Mouse (Mus musculus) kidney, adult 9 months (tissue): ENCODE measurements around the gene Ripk1.

Source experiments
- DNase-seq: peaks from one replicate; pipeline ENCODE4 v3.0.0; 2022

Gene Ripk1

GRCm38 (mm10) chr13:34002058-34003006 is at the start of gene Ripk1, which contains the start of gene Serpinb6a:
TSS of gene Ripk1 (plus strand) at chr13:34002363.
TSS of gene Serpinb6a (minus strand) at chr13:34002794.
- peak; percentile 92 for DNase-seq

- no peak for DNase-seq
Observed at GRCm38 (mm10) chr13:33952947-33953346, 49.2 kb upstream of the Ripk1 start.

- DNase-seq = peak; percentile 70
Observed at GRCm38 (mm10) chr13:33956571-33957421, 45.4 kb upstream of the Ripk1 start.

GRCm38 (mm10) chr13:33959771-33960170 is 42.4 kb upstream of the Ripk1 start:
- no peak for DNase-seq

- peak; percentile 91 for DNase-seq
Observed at GRCm38 (mm10) chr13:33964206-33965046, 37.7 kb upstream of the Ripk1 start, which contains the start of gene Nqo2. TSS of gene Nqo2 (plus strand) at chr13:33964687.

- DNase-seq = no peak
Observed at GRCm38 (mm10) chr13:33965056-33966024, 36.8 kb upstream of the Ripk1 start.

GRCm38 (mm10) chr13:33966025-33966412 is 36.1 kb upstream of the Ripk1 start:
- DNase-seq = no peak

GRCm38 (mm10) chr13:33966574-33966973 is 35.6 kb upstream of the Ripk1 start:
- no peak for DNase-seq

GRCm38 (mm10) chr13:33989625-33990024 is 12.5 kb upstream of the Ripk1 start:
- DNase-seq = no peak

GRCm38 (mm10) chr13:33995197-33995596 is 7.0 kb upstream of the Ripk1 start:
- DNase-seq = peak; percentile 84

- DNase-seq = no peak
Observed at GRCm38 (mm10) chr13:34003058-34003457, 895 bp downstream of the Ripk1 start.

GRCm38 (mm10) chr13:34007234-34007633 is 5.1 kb downstream of the Ripk1 start:
- DNase-seq = no peak

GRCm38 (mm10) chr13:34016927-34017569 is 14.9 kb downstream of the Ripk1 start:
- DNase-seq = no peak

- DNase-seq = no peak
Observed at GRCm38 (mm10) chr13:34018521-34018920, 16.4 kb downstream of the Ripk1 start.

- DNase-seq = no peak
Observed at GRCm38 (mm10) chr13:34021998-34022397, 19.8 kb downstream of the Ripk1 start.

GRCm38 (mm10) chr13:34032041-34032440 is 29.9 kb downstream of the Ripk1 start:
- no peak for DNase-seq

- peak; percentile 61 for DNase-seq
Observed at GRCm38 (mm10) chr13:34035424-34035823, 33.3 kb downstream of the Ripk1 start.

- no peak for DNase-seq
Observed at GRCm38 (mm10) chr13:34036726-34037125, 34.6 kb downstream of the Ripk1 start.

GRCm38 (mm10) chr13:34037172-34038055 is 35.3 kb downstream of the Ripk1 start, which contains the start of gene Bphl:
TSS of gene Bphl (plus strand) at chr13:34037597.
- DNase-seq = peak; percentile 97

GRCm38 (mm10) chr13:34038056-34038432 is 35.9 kb downstream of the Ripk1 start:
- DNase-seq = peak; percentile 39
